Mouse (Mus musculus): ENCODE data around the gene Lamb1.

DNA sequence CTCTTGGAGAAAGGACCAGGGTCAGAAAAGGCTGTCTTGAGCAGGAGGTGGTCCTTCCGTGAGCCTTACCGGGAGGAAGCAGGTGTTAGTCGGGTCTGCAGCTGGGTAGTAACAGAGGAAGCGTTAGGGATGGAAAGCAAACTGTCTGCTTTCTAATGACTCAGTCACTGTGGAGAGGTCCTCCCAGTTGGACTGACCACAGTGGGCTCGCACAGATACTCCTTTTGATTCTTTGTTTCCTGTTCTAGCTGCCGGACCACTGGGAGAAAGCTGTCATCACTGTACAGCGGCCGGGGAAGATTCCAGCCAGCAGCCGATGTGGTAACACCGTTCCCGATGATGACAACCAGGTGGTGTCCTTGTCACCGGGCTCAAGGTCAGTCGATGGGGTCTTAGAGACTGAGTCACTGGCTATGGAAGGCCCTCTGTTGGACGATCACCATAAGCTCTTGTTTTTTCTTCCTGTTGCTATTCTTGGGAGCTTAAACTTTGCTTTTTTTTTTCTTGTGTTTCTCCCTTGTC is 34.7 kb downstream of the Lamb1 start:
- no peak for TF ChIP-seq SIN3A (IDR thresholded peaks at IDR 0.05; ENCODE audit: low read length)
- TF ChIP-seq ETS1 (conservative IDR thresholded peaks at IDR 0.05; ENCODE audit: low read depth, low read length), result no peak
- TF ChIP-seq JUND (conservative IDR thresholded peaks at IDR 0.05; ENCODE audit: low read depth, low read length), result no peak
- TF ChIP-seq POLR2A (IDR thresholded peaks at IDR 0.05; ENCODE audit: low read depth, low read length), result no peak
- no peak for TF ChIP-seq CTCF (conservative IDR thresholded peaks at IDR 0.05 in 1 of 2, IDR thresholded peaks at IDR 0.05 in 1 of 2; ENCODE audit: low read depth in 2 of 2, low read length in 2 of 2)
- no peak for TF ChIP-seq MYC (IDR thresholded peaks at IDR 0.05; ENCODE audit: low read depth, low read length)
- no peak for TF ChIP-seq ZC3H11A (IDR thresholded peaks at IDR 0.05; ENCODE audit: low read depth, low read length)
- TF ChIP-seq ELF1 (IDR thresholded peaks at IDR 0.05; ENCODE audit: low read depth, low read length), result no peak
- no peak for TF ChIP-seq EP300 (IDR thresholded peaks at IDR 0.05; ENCODE audit: low read length)
- TF ChIP-seq KAT2A (IDR thresholded peaks at IDR 0.05; ENCODE audit: insufficient replicate concordance, low read length), result no peak
